Mouse (Mus musculus): ENCODE data around the gene Lrrc30.

Gene Lrrc30

GRCm38 (mm10) chr17:67583422-67583821, 49.1 kb downstream of the Lrrc30 start:
- DNase-seq (ENCODE audit: low read depth, low spot score), result no peak

- no peak for DNase-seq (ENCODE audit: low read depth, low spot score)
These were observed 49.7 kb downstream of the Lrrc30 start for GRCm38 (mm10) chr17:67582681-67583356.

GRCm38 (mm10) chr17:67581839-67582238, 50.7 kb downstream of the Lrrc30 start:
- no peak for DNase-seq (ENCODE audit: low read depth, low spot score)
